Mouse (Mus musculus): ENCODE measurements around the gene Nqo2. TPM values are rescaled to one million over a fixed set of nuclear protein-coding genes. Genes with fewer than 3 reads are reported as not detected.

Gene Nqo2
- polyA plus RNA-seq, 1 experiment = 13.9 TPM

GRCm38 (mm10) chr13:34035424-34035823, 70.9 kb downstream of the Nqo2 start:
- Histone ChIP-seq H3K4me3 (replicated peaks; ENCODE audit: insufficient read depth, low read depth, low read length) (no peak overlapping the region), H3K27me3 (ENCODE audit: control insufficient read depth, insufficient read depth, low read length) (no peaks in the 10 kb centered on the region), H3K4me1 (ENCODE audit: control insufficient read depth, insufficient read depth, low read length) (peaks cover 7% of the 10 kb centered on the region; the same call in 1 of the 2 replicates), H3K27ac (ENCODE audit: insufficient read depth, low read length) (no peak overlapping the region)
- WGBS = 22% methylated on average over 3 of the region's 3 CpGs
- DNase-seq = peak in 1 of 2 experiments; percentile 34
- TF ChIP-seq CTCF (IDR thresholded peaks at IDR 0.05; ENCODE audit: borderline replicate concordance, insufficient read depth, low read depth, low read length) (no peak), POLR2A (IDR thresholded peaks at IDR 0.05; ENCODE audit: borderline replicate concordance, insufficient read depth, low read length) (no peak)

- TF ChIP-seq POLR2A (IDR thresholded peaks at IDR 0.05; ENCODE audit: borderline replicate concordance, insufficient read depth, low read length) (no peak), CTCF (IDR thresholded peaks at IDR 0.05; ENCODE audit: borderline replicate concordance, insufficient read depth, low read depth, low read length) (no peak)
- H3K27me3 ChIP-seq (ENCODE audit: control insufficient read depth, insufficient read depth, low read length) = no peaks in the 10 kb centered on the region
- DNase-seq = no peak
- peaks cover 7% of the 10 kb centered on the region; the same call in 1 of the 2 replicates for H3K4me1 ChIP-seq (ENCODE audit: control insufficient read depth, insufficient read depth, low read length)
- no peak overlapping the region for H3K4me3 ChIP-seq (replicated peaks; ENCODE audit: insufficient read depth, low read depth, low read length)
- no peak overlapping the region for H3K27ac ChIP-seq (ENCODE audit: insufficient read depth, low read length)
- WGBS = 88% methylated on average over 5 of the region's 5 CpGs
Observed at GRCm38 (mm10) chr13:34036726-34037125, 72.2 kb downstream of the Nqo2 start.

- under 1% methylated on average over 37 of the region's 37 CpGs for WGBS
- Histone ChIP-seq H3K27ac (ENCODE audit: insufficient read depth, low read length) (peak within 1 kb of the TSS; percentile 77), H3K4me3 (replicated peaks; ENCODE audit: insufficient read depth, low read depth, low read length) (peak within 1 kb of the TSS; percentile 84), H3K27me3 (ENCODE audit: control insufficient read depth, insufficient read depth, low read length) (no peaks in the 10 kb centered on the region), H3K4me1 (ENCODE audit: control insufficient read depth, insufficient read depth, low read length) (peaks cover 7% of the 10 kb centered on the region; the same call in 1 of the 2 replicates)
- DNase-seq = peak; percentile 94 to 95
- TF ChIP-seq CTCF (IDR thresholded peaks at IDR 0.05; ENCODE audit: borderline replicate concordance, insufficient read depth, low read depth, low read length) (no peak), POLR2A (IDR thresholded peaks at IDR 0.05; ENCODE audit: borderline replicate concordance, insufficient read depth, low read length) (peak; percentile 89)
Observed at GRCm38 (mm10) chr13:34037172-34038055, 72.9 kb downstream of the Nqo2 start, which contains the start of gene Bphl. Gene Bphl (plus strand): TSS chr13:34037597.

GRCm38 (mm10) chr13:34038056-34038432, 73.6 kb downstream of the Nqo2 start:
- no peak for DNase-seq
- Histone ChIP-seq H3K4me3 (replicated peaks; ENCODE audit: insufficient read depth, low read depth, low read length) (peak overlapping the region; percentile 84), H3K4me1 (ENCODE audit: control insufficient read depth, insufficient read depth, low read length) (peaks cover 7% of the 10 kb centered on the region; the same call in 1 of the 2 replicates), H3K27ac (ENCODE audit: insufficient read depth, low read length) (no peak overlapping the region), H3K27me3 (ENCODE audit: control insufficient read depth, insufficient read depth, low read length) (no peaks in the 10 kb centered on the region)
- TF ChIP-seq CTCF (IDR thresholded peaks at IDR 0.05; ENCODE audit: borderline replicate concordance, insufficient read depth, low read depth, low read length) = no peak
- WGBS = 11% methylated on average over 5 of the region's 5 CpGs

Other genes with a start within 250 kb of the Nqo2 start
- 0.10 and 0.15 TPM in 2 replicates for gene Serpinb6e, start 121.3 kb upstream of the Nqo2 start, polyA plus RNA-seq (2012; rRNA removed)
- gene Serpinb6c, start 59.0 kb upstream of the Nqo2 start, polyA plus RNA-seq (2012; rRNA removed) = 0.18 and 0.33 TPM in 2 replicates
- 3.4 and 3.8 TPM in 2 replicates for gene Ripk1, start 37.7 kb downstream of the Nqo2 start, polyA plus RNA-seq (2012; rRNA removed)
- 47.2 and 49.6 TPM in 2 replicates for gene Serpinb6a, start 38.1 kb downstream of the Nqo2 start, polyA plus RNA-seq (2012; rRNA removed)
- gene Bphl, start 72.9 kb downstream of the Nqo2 start, polyA plus RNA-seq (2012; rRNA removed) = 70.8 and 75.3 TPM in 2 replicates
- 850 and 867 TPM in 2 replicates for gene Tubb2a, start 113.3 kb downstream of the Nqo2 start, polyA plus RNA-seq (2012; rRNA removed)
- gene Tubb2b, start 165.8 kb downstream of the Nqo2 start, polyA plus RNA-seq (2012; rRNA removed) = 224 and 255 TPM in 2 replicates
- gene Psmg4, start 198.3 kb downstream of the Nqo2 start, polyA plus RNA-seq (2012; rRNA removed) = 45.3 and 48.3 TPM in 2 replicates

Measured in cerebellum, adult 2 months (tissue).